Mouse (Mus musculus) brown adipose tissue, adult 24 weeks (tissue): ENCODE results near the gene Eif3l. TPM values are rescaled to one million over a fixed set of nuclear protein-coding genes. Genes with fewer than 3 reads are reported as not detected.

Experiments
- H3K27ac ChIP-seq: fragments of 200-500 bp; replicated peaks from 2 replicates; pipeline ENCODE4 v1.5.1; 2012; ENCODE audit warnings: low read depth, mild to moderate bottlenecking, low read length
- H3K4me1 ChIP-seq: fragments of 200-500 bp; 2 replicates; pipeline ENCODE4 v1.6.1; 2012; ENCODE audit warnings: low read length, mixed read lengths; ENCODE audit not compliant: control insufficient read depth, insufficient read depth, insufficient read length
- H3K4me3 ChIP-seq: fragments of 200-500 bp; 2 replicates; pipeline ENCODE4 v1.5.1; 2012; ENCODE audit warnings: low read depth, mild to moderate bottlenecking, low read length, moderate library complexity; ENCODE audit not compliant: insufficient read depth
- polyA plus RNA-seq: library from polyadenylated mRNA; stranded (reverse); fragments of >200 nt; gene quantifications from 2 replicates; pipeline ENCODE4 v1.2.4, GENCODE M21; 2012; ENCODE audit not compliant: missing spikeins, insufficient read depth, insufficient read length

The Eif3l gene
- polyA plus RNA-seq, 1 experiment: 198 TPM

- peaks cover 5% of the 10 kb centered on the region; the same call in 1 of the 2 replicates for H3K4me1 ChIP-seq
- H3K27ac ChIP-seq: no peak overlapping the region
- H3K4me3 ChIP-seq: no peak overlapping the region
These were observed 40.3 kb downstream of the Eif3l start for GRCm38 (mm10) chr15:79115276-79115675.

- H3K4me1 ChIP-seq: peaks cover 14% of the 10 kb centered on the region
- H3K4me3 ChIP-seq: no peak overlapping the region
- no peak overlapping the region for H3K27ac ChIP-seq
These were observed 44.5 kb downstream of the Eif3l start for GRCm38 (mm10) chr15:79119491-79119890.

- Histone ChIP-seq H3K27ac (peak overlapping the region; percentile 55), H3K4me1 (peaks cover 14% of the 10 kb centered on the region), H3K4me3 (no peak overlapping the region)
These were observed 47.1 kb downstream of the Eif3l start for GRCm38 (mm10) chr15:79122119-79122518.

- Histone ChIP-seq H3K27ac (peak overlapping the region; percentile 55), H3K4me1 (peaks cover 14% of the 10 kb centered on the region), H3K4me3 (no peak overlapping the region)
These were observed 47.6 kb downstream of the Eif3l start for GRCm38 (mm10) chr15:79122546-79122945.

GRCm38 (mm10) chr15:79123751-79124150, 48.8 kb downstream of the Eif3l start:
- Histone ChIP-seq H3K27ac (0 out of 2 replicates have a peak overlapping the region, but pooled peaks have one; percentile 24), H3K4me1 (peaks cover 14% of the 10 kb centered on the region), H3K4me3 (no peak overlapping the region)

GRCm38 (mm10) chr15:79124331-79124875, 49.4 kb downstream of the Eif3l start:
- no peak overlapping the region for H3K4me3 ChIP-seq
- H3K27ac ChIP-seq: 0 out of 2 replicates have a peak overlapping the region, but pooled peaks have one; percentile 7
- peaks cover 14% of the 10 kb centered on the region for H3K4me1 ChIP-seq

GRCm38 (mm10) chr15:79126217-79126932, 51.4 kb downstream of the Eif3l start:
- Histone ChIP-seq H3K27ac (no peak overlapping the region), H3K4me1 (peaks cover 17% of the 10 kb centered on the region), H3K4me3 (no peak overlapping the region)

- H3K4me3 ChIP-seq: no peak overlapping the region
- H3K27ac ChIP-seq: no peak overlapping the region
These were observed 52.1 kb downstream of the Eif3l start for GRCm38 (mm10) chr15:79127101-79127500.

GRCm38 (mm10) chr15:79128208-79128607, 53.2 kb downstream of the Eif3l start:
- no peak overlapping the region for H3K27ac ChIP-seq
- peaks cover 14% of the 10 kb centered on the region for H3K4me1 ChIP-seq
- no peak overlapping the region for H3K4me3 ChIP-seq

More at GRCm38 (mm10) chr15:79127101-79127500, 52.1 kb downstream of the Eif3l start:
- H3K4me1 ChIP-seq: peaks cover 19% of the 10 kb centered on the region

GRCm38 (mm10) chr15:79129311-79129710, 54.3 kb downstream of the Eif3l start:
- Histone ChIP-seq H3K4me3 (no peak overlapping the region), H3K4me1 (peaks cover 8% of the 10 kb centered on the region), H3K27ac (no peak overlapping the region)

- Histone ChIP-seq H3K4me1 (peaks cover 8% of the 10 kb centered on the region), H3K4me3 (no peak overlapping the region), H3K27ac (peak overlapping the region; percentile 10)
These were observed 55.8 kb downstream of the Eif3l start for GRCm38 (mm10) chr15:79130782-79131181.

- Histone ChIP-seq H3K4me1 (peaks cover 8% of the 10 kb centered on the region), H3K4me3 (no peak overlapping the region), H3K27ac (peak overlapping the region; percentile 58)
These were observed 56.5 kb downstream of the Eif3l start for GRCm38 (mm10) chr15:79131442-79131841.

- H3K4me1 ChIP-seq: peaks cover 8% of the 10 kb centered on the region
These were observed 58.2 kb downstream of the Eif3l start for GRCm38 (mm10) chr15:79133191-79133661.

GRCm38 (mm10) chr15:79134496-79135270, 59.7 kb downstream of the Eif3l start:
- Histone ChIP-seq H3K4me1 (peaks cover 8% of the 10 kb centered on the region), H3K4me3 (no peak overlapping the region), H3K27ac (no peak overlapping the region)

More at GRCm38 (mm10) chr15:79133191-79133661, 58.2 kb downstream of the Eif3l start:
- Histone ChIP-seq H3K4me3 (no peak overlapping the region), H3K27ac (no peak overlapping the region)

GRCm38 (mm10) chr15:79135332-79135731, 60.4 kb downstream of the Eif3l start:
- H3K27ac ChIP-seq: no peak overlapping the region
- peaks cover 8% of the 10 kb centered on the region for H3K4me1 ChIP-seq
- no peak overlapping the region for H3K4me3 ChIP-seq
